Mouse (Mus musculus) spleen, postnatal 14 days (tissue): ENCODE measurements at regions not wholly inside any gene's neighbourhood (a gene's known extent, or its start where the extent isn't known, plus 50 kb on each side); places are given as distances from the start of the nearest gene placed in this dataset.

Experiments
- DNase-seq, 2 experiments: peaks; one replicate each; pipeline ENCODE4 v3.0.0; 2021 to 2022; ENCODE audit warnings: low spot score in 2 of 2

GRCm38 (mm10) chr9:61509591-61510191 is 137.5 kb downstream of the Tle3 start:
- no peak for DNase-seq

- no peak for DNase-seq
These were observed 136.9 kb downstream of the Tle3 start for GRCm38 (mm10) chr9:61509091-61509490.

- no peak for DNase-seq
These were observed 128.7 kb downstream of the Tle3 start for GRCm38 (mm10) chr9:61500851-61501250.

- DNase-seq, result no peak
These were observed 120.7 kb downstream of the Tle3 start for GRCm38 (mm10) chr9:61492896-61493295.

- no peak for DNase-seq
These were observed 119.1 kb downstream of the Tle3 start for GRCm38 (mm10) chr9:61491131-61491712.

GRCm38 (mm10) chr9:61489983-61490382 is 117.8 kb downstream of the Tle3 start:
- DNase-seq, result no peak

GRCm38 (mm10) chr9:61489147-61489546 is 117.0 kb downstream of the Tle3 start:
- DNase-seq, result no peak

GRCm38 (mm10) chr9:61487824-61488223 is 115.7 kb downstream of the Tle3 start:
- no peak for DNase-seq

GRCm38 (mm10) chr9:61487146-61487545 is 115.0 kb downstream of the Tle3 start:
- DNase-seq, result no peak

GRCm38 (mm10) chr9:61484391-61484790 is 112.2 kb downstream of the Tle3 start:
- DNase-seq, result peak in 1 of 2 experiments; percentile 28

- DNase-seq, result no peak
These were observed 107.5 kb downstream of the Tle3 start for GRCm38 (mm10) chr9:61479626-61480025.

- peak in 1 of 2 experiments; percentile 8 for DNase-seq
These were observed 106.7 kb downstream of the Tle3 start for GRCm38 (mm10) chr9:61478862-61479261.

GRCm38 (mm10) chr9:61476351-61476750 is 104.2 kb downstream of the Tle3 start:
- no peak for DNase-seq

- no peak for DNase-seq
These were observed 98.8 kb downstream of the Tle3 start for GRCm38 (mm10) chr9:61470815-61471505.

GRCm38 (mm10) chr9:61468897-61469509 is 96.8 kb downstream of the Tle3 start:
- no peak for DNase-seq

GRCm38 (mm10) chr9:61468368-61468848 is 96.2 kb downstream of the Tle3 start:
- no peak for DNase-seq
